ENCODE assay signal across 37 mouse cellular contexts in the genomic region with DNA sequence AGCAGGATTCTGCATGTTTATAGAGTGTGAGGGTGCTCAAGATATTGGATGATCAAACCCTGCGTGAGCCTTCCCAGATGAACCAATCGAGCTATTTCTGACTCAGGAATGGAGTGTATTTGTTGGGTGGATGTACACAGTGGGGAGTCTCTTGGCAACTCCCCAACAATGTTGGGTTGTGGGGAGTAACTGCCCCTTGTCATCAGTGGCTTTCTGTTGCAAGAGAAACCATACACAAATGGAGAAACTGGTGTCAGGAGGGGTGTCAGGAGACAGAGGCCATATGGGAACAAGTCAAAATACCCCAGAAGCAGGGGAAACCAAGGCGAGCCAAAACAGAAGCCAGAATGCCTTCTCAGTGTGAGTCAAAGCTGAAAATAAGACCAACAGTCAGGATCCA. TPM values are rescaled to one million over a fixed set of nuclear protein-coding genes. Genes with fewer than 3 reads are reported as not detected.
A peak's percentile ranks its signal among the peaks of the same experiment; 100 is the strongest.
DNase-seq lines count a peak whose midpoint lies in the region; ATAC-seq and TF ChIP-seq lines count a peak whose summit lies in the region.
"Had no signal": no experiment of that assay in that cellular context is flagged by ENCODE, and none has a peak within 500 bp of the region (broad histone marks: within the 10 kb centered on the region; RNA-seq: fewer than 3 reads in every experiment).

No protein-coding gene starts in this region.

- H3K9me3 ChIP-seq in liver, postnatal 0 days (ENCODE audit: low read length) = no peaks in the 10 kb centered on the region
- H3K9me3 ChIP-seq in liver, embryonic 12.5 days (replicated peaks) = no peaks in the 10 kb centered on the region
- H3K9me3 ChIP-seq in lung, embryonic 16.5 days (ENCODE audit: control insufficient read depth, low read length) = no peaks in the 10 kb centered on the region
- H3K9me3 ChIP-seq in forebrain, postnatal 0 days (ENCODE audit: low read length) = no peaks in the 10 kb centered on the region
- H3K9me3 ChIP-seq: embryonic facial prominence, embryonic 10.5 days; embryonic facial prominence, embryonic 15.5 days; forebrain, embryonic 12.5 days; kidney, embryonic 15.5 days; limb, embryonic 13.5 days; megakaryocyte, embryonic 14.5 days; midbrain, embryonic 12.5 days; neural tube, embryonic 12.5 days had no signal

- no peak overlapping the region for H3K9ac ChIP-seq in liver, postnatal 0 days (replicated peaks)
- no peak overlapping the region for H3K9ac ChIP-seq in liver, embryonic 12.5 days
- no peak overlapping the region for H3K9ac ChIP-seq in lung, embryonic 16.5 days (ENCODE audit: low read length)
- H3K9ac ChIP-seq in forebrain, postnatal 0 days = no peak overlapping the region
- no peak overlapping the region for H3K9ac ChIP-seq in heart, adult 2 months (ENCODE audit: low read depth, low read length)
- H3K9ac ChIP-seq: embryonic facial prominence, embryonic 15.5 days; forebrain, embryonic 12.5 days; kidney, embryonic 15.5 days; limb, embryonic 13.5 days; liver, embryonic 14.5 days; midbrain, embryonic 12.5 days; neural tube, embryonic 12.5 days had no signal

- no peak overlapping the region for H3K4me3 ChIP-seq in liver, postnatal 0 days (ENCODE audit: low read depth, low read length)
- H3K4me3 ChIP-seq in liver, embryonic 12.5 days = no peak overlapping the region
- no peak overlapping the region for H3K4me3 ChIP-seq in lung, embryonic 16.5 days (ENCODE audit: low read length)
- H3K4me3 ChIP-seq in forebrain, postnatal 0 days (ENCODE audit: low read depth, low read length) = no peak overlapping the region
- no peak overlapping the region for H3K4me3 ChIP-seq in heart, adult 2 months
- H3K4me3 ChIP-seq: embryonic facial prominence, embryonic 10.5 days; embryonic facial prominence, embryonic 15.5 days; forebrain, embryonic 12.5 days; kidney, embryonic 15.5 days; layer of hippocampus, adult 2 months; limb, embryonic 13.5 days; megakaryocyte, embryonic 14.5 days; midbrain, embryonic 12.5 days; myocyte; neural tube, embryonic 12.5 days had no signal

- no peak overlapping the region for H3K4me2 ChIP-seq in liver, postnatal 0 days (ENCODE audit: low read depth, low read length)
- H3K4me2 ChIP-seq in liver, embryonic 12.5 days = no peak overlapping the region
- H3K4me2 ChIP-seq in lung, embryonic 16.5 days (ENCODE audit: low read depth, low read length) = no peak overlapping the region
- no peak overlapping the region for H3K4me2 ChIP-seq in forebrain, postnatal 0 days (ENCODE audit: low read depth)
- H3K4me2 ChIP-seq: embryonic facial prominence, embryonic 15.5 days; forebrain, embryonic 12.5 days; kidney, embryonic 15.5 days; limb, embryonic 13.5 days; midbrain, embryonic 12.5 days; neural tube, embryonic 12.5 days had no signal

- peaks cover 30% of the 10 kb centered on the region for H3K4me1 ChIP-seq in liver, postnatal 0 days (ENCODE audit: insufficient read depth)
- H3K4me1 ChIP-seq in liver, embryonic 12.5 days = peaks cover 17% of the 10 kb centered on the region
- H3K4me1 ChIP-seq in lung, embryonic 16.5 days (replicated peaks; ENCODE audit: control insufficient read depth, insufficient read depth, low read length) = peaks cover 9% of the 10 kb centered on the region
- no peaks in the 10 kb centered on the region for H3K4me1 ChIP-seq in forebrain, postnatal 0 days (ENCODE audit: insufficient read depth)
- no peaks in the 10 kb centered on the region for H3K4me1 ChIP-seq in heart, adult 2 months (ENCODE audit: control insufficient read depth, insufficient read depth, low read length)
- H3K4me1 ChIP-seq: embryonic facial prominence, embryonic 10.5 days; embryonic facial prominence, embryonic 15.5 days; forebrain, embryonic 12.5 days; kidney, embryonic 15.5 days; limb, embryonic 13.5 days; midbrain, embryonic 12.5 days; neural tube, embryonic 12.5 days had no signal

- no peak for ATAC-seq in liver, postnatal 0 days
- no peak for ATAC-seq in liver, embryonic 12.5 days
- peak; percentile 95 for ATAC-seq in lung, embryonic 16.5 days (ENCODE audit: low read depth)
- peak; percentile 70 for ATAC-seq in megakaryocyte progenitor cell, adult 5-6 weeks (replicated peaks; ENCODE audit: poor library complexity)
- no peak for ATAC-seq in forebrain, postnatal 0 days
- ATAC-seq: activated CD4-positive, CD25-positive, alpha-beta regulatory T cell, adult 4 months; hindbrain, embryonic 16.5 days had no signal

- TF ChIP-seq CTCF in liver, postnatal 0 days (IDR thresholded peaks at IDR 0.05; ENCODE audit: low read depth) = no peak
- TF ChIP-seq CTCF in forebrain, postnatal 0 days (IDR thresholded peaks at IDR 0.05; ENCODE audit: low read depth) = no peak
- TF ChIP-seq CTCF in heart, adult 2 months (IDR thresholded peaks at IDR 0.05) = no peak

- H3K79me2 ChIP-seq in heart, adult 2 months (replicated peaks; ENCODE audit: control insufficient read depth, insufficient read depth, low read length) = no peaks in the 10 kb centered on the region

- intact Hi-C loops in heart, adult 2 months (cut with DNase I) = no loop called here

- H3K27me3 ChIP-seq in liver, postnatal 0 days (ENCODE audit: insufficient read depth, low read length) = no peaks in the 10 kb centered on the region
- H3K27me3 ChIP-seq in liver, embryonic 12.5 days (replicated peaks) = no peaks in the 10 kb centered on the region
- H3K27me3 ChIP-seq in lung, embryonic 16.5 days (ENCODE audit: control insufficient read depth, insufficient read depth, low read depth, low read length) = no peaks in the 10 kb centered on the region
- H3K27me3 ChIP-seq in forebrain, postnatal 0 days (ENCODE audit: insufficient read depth, low read length) = no peaks in the 10 kb centered on the region
- no peaks in the 10 kb centered on the region for H3K27me3 ChIP-seq in heart, adult 2 months (ENCODE audit: control insufficient read depth, insufficient read depth, low read length)
- H3K27me3 ChIP-seq: CH12.LX; embryonic facial prominence, embryonic 15.5 days; forebrain, embryonic 12.5 days; kidney, embryonic 15.5 days; limb, embryonic 13.5 days; midbrain, embryonic 12.5 days; neural tube, embryonic 12.5 days had no signal

- no peak for DNase-seq in liver, postnatal 0 days
- peak; percentile 30 for DNase-seq in lung, postnatal 14 days
- no peak for DNase-seq in forebrain, postnatal 0 days
- no peak for DNase-seq in heart, adult 2 months
- DNase-seq: adrenal gland, adult 2 months; adrenal gland, postnatal 36 days; cerebellum, adult 2 months; cerebellum, postnatal 25 days; gastrocnemius, postnatal 14 days; heart, adult 18-20 months; heart, postnatal 14 days; kidney, adult 18-20 months; kidney, postnatal 36 days had no signal

- no peak for TF ChIP-seq EP300 in liver, postnatal 0 days (IDR thresholded peaks at IDR 0.05; ENCODE audit: low read depth)
- no peak for TF ChIP-seq EP300 in heart, adult 2 months (IDR thresholded peaks at IDR 0.05; ENCODE audit: insufficient read depth, low read depth, low read length)

- 57% methylated on average over 3 of the region's 3 CpGs for WGBS in liver, postnatal 0 days (ENCODE audit: insufficient replicate concordance)
- 72% methylated on average over 3 of the region's 3 CpGs for WGBS in liver, embryonic 12.5 days (ENCODE audit: insufficient replicate concordance)
- 26% methylated on average over 3 of the region's 3 CpGs for WGBS in lung, embryonic 16.5 days
- 78% methylated on average over 3 of the region's 3 CpGs for WGBS in forebrain, postnatal 0 days
- WGBS in heart, adult 2 months = 56% methylated on average over 3 of the region's 3 CpGs

- no peak for TF ChIP-seq POLR2A in heart, adult 2 months (IDR thresholded peaks at IDR 0.05; ENCODE audit: insufficient read depth, low read depth, low read length)

- peak overlapping the region; percentile 45; the same call in 1 of the 2 replicates for H3K27ac ChIP-seq in liver, postnatal 0 days (ENCODE audit: low read depth)
- no peak overlapping the region for H3K27ac ChIP-seq in liver, embryonic 12.5 days
- no peak overlapping the region for H3K27ac ChIP-seq in lung, embryonic 16.5 days (ENCODE audit: low read length)
- no peak overlapping the region for H3K27ac ChIP-seq in forebrain, postnatal 0 days (ENCODE audit: low read depth, low read length)
- H3K27ac ChIP-seq in heart, adult 2 months = no peak overlapping the region
- H3K27ac ChIP-seq: embryonic facial prominence, embryonic 10.5 days; embryonic facial prominence, embryonic 15.5 days; forebrain, embryonic 12.5 days; kidney, embryonic 15.5 days; layer of hippocampus, adult 2 months; limb, embryonic 13.5 days; liver, embryonic 14.5 days; midbrain, embryonic 12.5 days; neural tube, embryonic 12.5 days had no signal

- no peaks in the 10 kb centered on the region for H3K36me3 ChIP-seq in liver, postnatal 0 days (replicated peaks; ENCODE audit: insufficient read depth, low read length)
- no peaks in the 10 kb centered on the region for H3K36me3 ChIP-seq in liver, embryonic 12.5 days
- H3K36me3 ChIP-seq in lung, embryonic 16.5 days (ENCODE audit: control insufficient read depth, insufficient read depth, low read length) = no peaks in the 10 kb centered on the region
- no peaks in the 10 kb centered on the region for H3K36me3 ChIP-seq in forebrain, postnatal 0 days (ENCODE audit: insufficient read depth)
- H3K36me3 ChIP-seq in heart, adult 2 months (ENCODE audit: control insufficient read depth, insufficient read depth, low read length) = no peaks in the 10 kb centered on the region
- H3K36me3 ChIP-seq: embryonic facial prominence, embryonic 10.5 days; embryonic facial prominence, embryonic 15.5 days; forebrain, embryonic 12.5 days; kidney, embryonic 15.5 days; limb, embryonic 13.5 days; midbrain, embryonic 12.5 days; neural tube, embryonic 12.5 days had no signal

RNA-seq across cellular contexts. Expression of a gene that starts 20.2 kb away (rescaled TPM):
- polyA plus RNA-seq in liver, postnatal 0 days (2015; fragmentation: Nextera tagmentation; extraction: Ambion mirVana) = 39.4 and 45.5 TPM in 2 replicates
- polyA plus RNA-seq in liver, embryonic 12.5 days (2016; fragmentation: Nextera tagmentation; extraction: Ambion mirVana) = 36.2 and 39.8 TPM in 2 replicates
- polyA plus RNA-seq in lung, embryonic 16.5 days (2015; fragmentation: Nextera tagmentation; extraction: Ambion mirVana) = 74.8 and 77.7 TPM in 2 replicates
- total RNA-seq in megakaryocyte progenitor cell, adult 5-6 weeks (2015) = 524 and 595 TPM in 2 replicates
- total RNA-seq in megakaryocyte progenitor cell, adult 5-6 weeks (2017) = 311 and 321 TPM in 2 replicates
- total RNA-seq in forebrain, postnatal 0 days (2014; rRNA removed) = 6.5 and 7.5 TPM in 2 replicates
- 6.6 and 7.4 TPM in 2 replicates for polyA plus RNA-seq in forebrain, postnatal 0 days (2015; fragmentation: Nextera tagmentation; extraction: Ambion mirVana)
- total RNA-seq in heart, adult 2 months (2021) = 10 to 100 TPM; 14.3 to 15.2 TPM
- polyA plus RNA-seq in heart, adult 2 months (2012; rRNA removed) = 6.8 and 9.2 TPM in 2 replicates
- polyA plus RNA-seq: myocyte had no signal

RNA-seq across cellular contexts. Expression of a gene that starts 20.5 kb away (rescaled TPM):
- polyA plus RNA-seq in liver, postnatal 0 days (2015; fragmentation: Nextera tagmentation; extraction: Ambion mirVana) = not detected in 2 replicates
- polyA plus RNA-seq in liver, embryonic 12.5 days (2016; fragmentation: Nextera tagmentation; extraction: Ambion mirVana) = not detected in 2 replicates
- 0.14 and 0.19 TPM in 2 replicates for polyA plus RNA-seq in lung, embryonic 16.5 days (2015; fragmentation: Nextera tagmentation; extraction: Ambion mirVana)
- 0.12 and 0.27 TPM in 2 replicates for total RNA-seq in megakaryocyte progenitor cell, adult 5-6 weeks (2015)
- total RNA-seq in megakaryocyte progenitor cell, adult 5-6 weeks (2017) = 0.17 TPM in 1 of 2 replicates, not detected in the other
- not detected in 2 replicates for total RNA-seq in forebrain, postnatal 0 days (2014; rRNA removed)
- polyA plus RNA-seq in forebrain, postnatal 0 days (2015; fragmentation: Nextera tagmentation; extraction: Ambion mirVana) = not detected in 2 replicates
- not detected for total RNA-seq in heart, adult 2 months (2021)
- polyA plus RNA-seq in heart, adult 2 months (2012; rRNA removed) = 0.04 and 0.06 TPM in 2 replicates
- total RNA-seq: adrenal gland, adult 2 months; adrenal gland, postnatal 36 days; CH12.LX; ES-E14; gastrocnemius, postnatal 14 days; heart, adult 18-20 months; heart, postnatal 14 days; layer of hippocampus, adult 2 months; layer of hippocampus, postnatal 14 days; left cerebral cortex, adult 8-10 months; midbrain, postnatal 0 days had no signal
- polyA plus RNA-seq: activated CD4-positive, CD25-positive, alpha-beta regulatory T cell, adult 4 months; adrenal gland, adult 2 months; C2C12; embryonic facial prominence, embryonic 10.5 days; embryonic facial prominence, embryonic 15.5 days; heart, embryonic 14.5 days; intestine, embryonic 14.5 days; kidney, embryonic 15.5 days; limb, embryonic 13.5 days; midbrain, postnatal 0 days; myocyte had no signal

Comparison
In these comparisons a context has a peak if more than half of its experiments do, and no peak if none do; other contexts are left out.
1. ATAC-seq: peak in lung, embryonic 16.5 days (single experiment) and megakaryocyte progenitor cell, adult 5-6 weeks (single experiment); none in liver, postnatal 0 days (single experiment), liver, embryonic 12.5 days (single experiment) and forebrain, postnatal 0 days (single experiment).